Mouse (Mus musculus) ES-Bruce4 (cell line): ENCODE measurements around the gene Slco4c1.

ENCODE experiments used
- CTCF ChIP-seq: IDR thresholded peaks from one replicate; pipeline ENCODE4 v1.8.1; 2011; ENCODE audit warnings: low read depth, low read length
- POLR2A ChIP-seq: IDR thresholded peaks from one replicate; pipeline ENCODE4 v1.8.1; 2011; ENCODE audit warnings: low read length; ENCODE audit not compliant: insufficient read depth

- TF ChIP-seq POLR2A (no peak), CTCF (no peak)
Observed at GRCm38 (mm10) chr1:96870764-96871307, 1.1 kb downstream of the Slco4c1 start.
